Mouse (Mus musculus) heart, embryonic 16.5 days (tissue): ENCODE measurements around the gene Syt5. TPM values are rescaled to one million over a fixed set of nuclear protein-coding genes. Genes with fewer than 3 reads are reported as not detected.

Experiments used
- ATAC-seq: fragments of 200-750 bp; cut with Nextera tagmentation; replicated peaks from 2 replicates; pipeline ENCODE4 v1.8.0; 2017; ENCODE audit warnings: moderate number of reproducible peaks; ENCODE audit not compliant: insufficient read depth, low FRiP score; ENCODE audit errors: extremely low read depth
- H3K27ac ChIP-seq: fragments of 300-500 bp; sonication (generic); 2 replicates; pipeline ENCODE4 v1.5.1; 2014; ENCODE audit warnings: mild to moderate bottlenecking, low read length, control low read depth, moderate library complexity
- H3K27me3 ChIP-seq: fragments of 300-500 bp; sonication (generic); 2 replicates; pipeline ENCODE4 v1.6.1; 2014; ENCODE audit warnings: low read length, mixed read lengths; ENCODE audit not compliant: control insufficient read depth, insufficient read depth
- H3K36me3 ChIP-seq: fragments of 300-500 bp; sonication (generic); 2 replicates; pipeline ENCODE4 v1.6.1; 2014; ENCODE audit not compliant: control insufficient read depth, insufficient read depth
- H3K4me1 ChIP-seq: fragments of 300-500 bp; sonication (generic); 2 replicates; pipeline ENCODE4 v1.6.1; 2014; ENCODE audit warnings: low read length, mixed read lengths; ENCODE audit not compliant: control insufficient read depth, insufficient read depth
- H3K4me2 ChIP-seq: fragments of 300-500 bp; sonication (generic); 2 replicates; pipeline ENCODE4 v1.6.1; 2014; ENCODE audit warnings: low read depth, mild to moderate bottlenecking, control low read depth, low read length
- H3K4me3 ChIP-seq: fragments of 300-500 bp; sonication (generic); 2 replicates; pipeline ENCODE4 v1.5.1; 2014; ENCODE audit warnings: mild to moderate bottlenecking, control low read depth, low read length
- H3K9ac ChIP-seq: fragments of 300-500 bp; sonication (generic); 2 replicates; pipeline ENCODE4 v1.6.1; 2014; ENCODE audit warnings: low read length, control low read depth
- H3K9me3 ChIP-seq: fragments of 300-500 bp; sonication (generic); replicated peaks from 2 replicates; pipeline ENCODE4 v1.6.1; 2016; ENCODE audit warnings: low read length; ENCODE audit not compliant: control insufficient read depth
- WGBS: fragments of 180-500 bp; shearing (Covaris S2); extraction: QIAGEN DNeasy Blood & Tissue Kit; methylation state at CpG from one replicate; pipeline ENCODE4 v1.1.7; 2014; 5-methylcytosine and 5-hydroxymethylcytosine counted together
- polyA plus RNA-seq: library from polyadenylated mRNA; unstranded; fragments of >200 nt; fragmentation: Nextera tagmentation; extraction: Ambion mirVana; gene quantifications from 2 replicates; pipeline ENCODE4 v1.2.1, GENCODE M21; 2015

Gene Syt5
- polyA plus RNA-seq, 1 experiment from 2014 or later, result 1.9 TPM

DNA sequence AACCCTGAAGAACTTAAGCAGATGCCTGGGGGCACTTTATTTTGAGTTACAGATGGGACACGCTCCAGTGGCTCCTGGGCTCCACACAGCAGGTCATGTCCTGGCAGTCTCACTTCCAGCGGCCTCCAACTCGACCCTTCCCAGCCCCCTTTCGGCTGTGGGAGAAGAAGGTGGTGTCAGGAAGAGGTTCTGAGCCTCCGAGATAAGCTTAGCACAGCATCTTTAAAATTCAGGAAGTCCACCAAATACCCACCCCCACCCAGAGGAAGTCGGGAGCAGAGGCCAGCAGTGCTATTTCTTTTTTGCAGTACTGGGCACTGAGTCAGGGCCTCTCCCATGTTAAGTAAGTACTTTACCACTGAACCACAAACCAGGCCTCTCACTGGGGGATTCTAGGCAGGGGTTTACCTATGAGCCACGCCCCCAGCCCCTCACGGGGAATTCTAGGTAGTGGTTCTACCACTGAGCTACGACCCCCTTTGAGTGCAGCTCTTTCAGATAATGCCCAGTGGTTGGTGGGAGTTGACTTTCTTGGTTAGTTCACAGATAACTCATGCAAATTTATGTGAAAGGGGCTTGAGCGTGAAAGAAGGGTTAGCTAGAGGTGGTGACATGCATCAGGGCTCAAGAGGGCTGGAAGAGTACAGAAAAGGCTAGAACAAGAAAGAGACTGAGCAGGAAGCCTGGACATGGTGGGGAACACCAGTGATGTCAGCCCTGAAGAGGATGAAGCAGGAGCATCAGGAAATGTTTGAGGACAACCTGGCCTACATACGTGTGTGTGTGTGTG is 42.5 kb downstream of the Syt5 start:
- no peak for ATAC-seq
- H3K4me2 ChIP-seq, result no peak overlapping the region
- 0 out of 2 replicates have a peak, but pooled peaks cover 2% of the 10 kb centered on the region for H3K36me3 ChIP-seq
- peaks cover 24% of the 10 kb centered on the region for H3K4me1 ChIP-seq
- no peaks in the 10 kb centered on the region for H3K9me3 ChIP-seq
- H3K9ac ChIP-seq, result no peak overlapping the region
- no peaks in the 10 kb centered on the region for H3K27me3 ChIP-seq
- H3K4me3 ChIP-seq, result no peak overlapping the region
- 44% methylated on average over 11 of the region's 11 CpGs for WGBS
- H3K27ac ChIP-seq, result peak overlapping the region; percentile 70

DNA sequence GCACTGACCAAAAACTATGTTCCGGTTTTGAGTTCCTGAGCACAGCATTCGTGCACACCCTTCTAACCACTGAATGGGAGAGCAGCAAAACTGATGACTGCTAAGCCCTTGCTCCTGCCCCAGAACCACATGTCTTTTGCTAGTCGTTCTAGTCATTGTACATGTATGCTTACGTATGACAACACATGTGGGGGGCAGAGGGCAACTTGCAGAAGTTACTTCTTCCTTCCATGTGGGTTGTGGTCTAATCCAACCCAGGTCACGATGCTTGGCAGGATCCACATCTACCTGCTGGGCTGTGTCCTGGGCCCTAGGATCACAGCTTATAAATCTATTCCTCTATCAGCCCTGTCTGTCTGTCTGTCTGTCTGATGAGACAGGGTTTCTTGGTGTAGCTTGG is 43.5 kb downstream of the Syt5 start:
- Histone ChIP-seq H3K9me3 (no peaks in the 10 kb centered on the region), H3K27ac (no peak overlapping the region; the same call in 1 of the 2 replicates), H3K9ac (no peak overlapping the region), H3K4me3 (no peak overlapping the region), H3K27me3 (no peaks in the 10 kb centered on the region), H3K4me1 (peaks cover 30% of the 10 kb centered on the region), H3K4me2 (no peak overlapping the region), H3K36me3 (0 out of 2 replicates have a peak, but pooled peaks cover 2% of the 10 kb centered on the region)
- WGBS, result 75% methylated on average over 5 of the region's 5 CpGs
- no peak for ATAC-seq

- Histone ChIP-seq H3K9ac (no peak overlapping the region), H3K4me1 (peaks cover 34% of the 10 kb centered on the region), H3K9me3 (no peaks in the 10 kb centered on the region), H3K4me2 (no peak overlapping the region), H3K27me3 (no peaks in the 10 kb centered on the region), H3K4me3 (no peak overlapping the region), H3K27ac (no peak overlapping the region), H3K36me3 (0 out of 2 replicates have a peak, but pooled peaks cover 2% of the 10 kb centered on the region)
- no peak for ATAC-seq
- WGBS, result 75% methylated on average over 4 of the region's 4 CpGs
Observed at GRCm38 (mm10) chr7:4503100-4503499, 44.2 kb downstream of the Syt5 start.

- Histone ChIP-seq H3K27me3 (no peaks in the 10 kb centered on the region), H3K4me2 (peak overlapping the region; percentile 87), H3K9me3 (no peaks in the 10 kb centered on the region), H3K36me3 (0 out of 2 replicates have a peak, but pooled peaks cover 2% of the 10 kb centered on the region), H3K9ac (peak overlapping the region; percentile 83), H3K4me1 (peaks cover 40% of the 10 kb centered on the region), H3K27ac (peak overlapping the region; percentile 93), H3K4me3 (peak overlapping the region; percentile 84)
- 11% methylated on average over 14 of the region's 14 CpGs for WGBS
- no peak for ATAC-seq
Observed at GRCm38 (mm10) chr7:4502421-4503090, 44.8 kb downstream of the Syt5 start.

- H3K9ac ChIP-seq, result peak within 1 kb of the TSS; percentile 83
- H3K4me1 ChIP-seq, result peaks cover 41% of the 10 kb centered on the region
- WGBS, result 1% methylated on average over 62 of the region's 62 CpGs
Observed at GRCm38 (mm10) chr7:4501558-4502397, 45.6 kb downstream of the Syt5 start, which contains the start of gene Ppp1r12c. Gene Ppp1r12c (minus strand): TSS chr7:4501680.

DNA sequence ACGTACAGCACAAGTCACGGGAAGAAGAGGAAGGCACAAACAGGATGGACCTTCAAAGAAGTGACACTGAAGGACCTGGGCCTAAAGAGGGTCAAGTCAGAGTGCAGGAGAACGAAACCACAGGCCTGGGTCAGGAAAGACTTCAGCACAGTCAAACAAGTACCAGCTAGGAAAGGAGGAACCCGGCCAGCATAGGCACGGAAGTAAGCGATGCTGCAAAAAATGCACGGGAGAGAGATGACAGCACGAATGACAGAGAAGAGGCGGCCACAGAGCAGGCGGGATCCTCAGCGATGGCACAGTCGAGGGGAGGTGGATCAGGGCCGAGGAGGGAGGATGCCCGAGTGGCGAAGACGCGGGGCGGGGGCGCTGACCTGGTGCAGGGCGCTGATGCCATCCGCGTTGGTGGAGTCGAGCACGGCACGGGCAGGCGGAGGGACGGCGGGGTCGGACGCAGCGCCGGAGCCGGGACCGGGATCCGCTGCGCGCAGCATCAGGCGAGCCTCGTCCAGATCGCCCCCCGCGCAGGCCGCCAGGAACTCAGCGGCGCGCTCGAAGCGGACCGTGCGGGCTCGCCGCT is 46.4 kb downstream of the Syt5 start:
- Histone ChIP-seq H3K4me2 (peak overlapping the region; percentile 87), H3K27ac (peak overlapping the region; percentile 93), H3K9me3 (no peaks in the 10 kb centered on the region), H3K4me1 (peaks cover 41% of the 10 kb centered on the region), H3K4me3 (peak overlapping the region; percentile 84), H3K36me3 (peaks cover 3% of the 10 kb centered on the region; the same call in 1 of the 2 replicates), H3K27me3 (no peaks in the 10 kb centered on the region), H3K9ac (peak overlapping the region; percentile 83)
- peak; percentile 14 for ATAC-seq
- under 1% methylated on average over 30 of the region's 52 CpGs for WGBS

More at GRCm38 (mm10) chr7:4501558-4502397, 45.6 kb downstream of the Syt5 start, which contains the start of gene Ppp1r12c:
- Histone ChIP-seq H3K36me3 (0 out of 2 replicates have a peak, but pooled peaks cover 2% of the 10 kb centered on the region), H3K27ac (peak within 1 kb of the TSS; percentile 93), H3K4me2 (peak within 1 kb of the TSS; percentile 87), H3K4me3 (peak within 1 kb of the TSS; percentile 84), H3K27me3 (no peaks in the 10 kb centered on the region), H3K9me3 (no peaks in the 10 kb centered on the region)
- peak; percentile 88 for ATAC-seq

GRCm38 (mm10) chr7:4499034-4499433 is 48.3 kb downstream of the Syt5 start:
- peak overlapping the region; percentile 40 for H3K9ac ChIP-seq
- ATAC-seq, result no peak
- H3K9me3 ChIP-seq, result no peaks in the 10 kb centered on the region
- H3K27me3 ChIP-seq, result no peaks in the 10 kb centered on the region
- H3K36me3 ChIP-seq, result peaks cover 10% of the 10 kb centered on the region
- WGBS, result 73% methylated on average over 4 of the region's 4 CpGs
- H3K27ac ChIP-seq, result peak overlapping the region; percentile 38
- peak overlapping the region; percentile 87 for H3K4me2 ChIP-seq
- H3K4me3 ChIP-seq, result peak overlapping the region; percentile 84; the same call in 1 of the 2 replicates
- H3K4me1 ChIP-seq, result peaks cover 38% of the 10 kb centered on the region

DNA sequence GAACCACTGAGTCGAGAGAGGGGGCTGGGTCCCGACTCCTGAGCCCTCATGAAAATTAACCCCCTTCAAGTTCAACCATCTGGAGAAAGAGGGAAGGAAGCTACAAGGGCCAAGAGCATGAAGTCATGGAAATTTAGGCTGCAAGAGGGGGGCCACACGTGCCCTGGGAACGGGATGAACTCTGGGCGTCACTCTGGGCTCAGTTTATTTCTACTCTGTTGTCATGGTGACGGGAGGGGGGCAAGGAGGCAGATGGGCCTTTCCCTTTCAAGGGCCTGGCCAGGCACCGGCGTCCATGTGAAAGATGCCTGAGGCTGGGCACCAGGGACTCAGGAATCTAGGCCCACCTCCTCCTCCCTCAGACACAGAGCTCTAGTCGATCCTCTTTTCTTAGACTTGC is 49.1 kb downstream of the Syt5 start:
- Histone ChIP-seq H3K4me3 (peak overlapping the region; percentile 15; the same call in 1 of the 2 replicates), H3K4me2 (peak overlapping the region; percentile 87), H3K9ac (0 out of 2 replicates have a peak overlapping the region, but pooled peaks have one; percentile 10), H3K36me3 (peaks cover 10% of the 10 kb centered on the region), H3K9me3 (no peaks in the 10 kb centered on the region), H3K4me1 (peaks cover 39% of the 10 kb centered on the region), H3K27me3 (no peaks in the 10 kb centered on the region), H3K27ac (peak overlapping the region; percentile 38)
- ATAC-seq, result 0 out of 2 replicates have a peak, but pooled peaks have one; percentile 4
- 16% methylated on average over 9 of the region's 9 CpGs for WGBS
